Mouse (Mus musculus) thymus, adult 18-20 months (tissue): ENCODE measurements at regions not wholly inside any gene's neighbourhood (a gene's known extent, or its start where the extent isn't known, plus 50 kb on each side); places are given as distances from the start of the nearest gene placed in this dataset.

Source experiments
- DNase-seq, 2 experiments: peaks; one replicate each; pipeline ENCODE4 v3.0.0; 2022; ENCODE audit warnings: mixed read lengths in 2 of 2

DNA sequence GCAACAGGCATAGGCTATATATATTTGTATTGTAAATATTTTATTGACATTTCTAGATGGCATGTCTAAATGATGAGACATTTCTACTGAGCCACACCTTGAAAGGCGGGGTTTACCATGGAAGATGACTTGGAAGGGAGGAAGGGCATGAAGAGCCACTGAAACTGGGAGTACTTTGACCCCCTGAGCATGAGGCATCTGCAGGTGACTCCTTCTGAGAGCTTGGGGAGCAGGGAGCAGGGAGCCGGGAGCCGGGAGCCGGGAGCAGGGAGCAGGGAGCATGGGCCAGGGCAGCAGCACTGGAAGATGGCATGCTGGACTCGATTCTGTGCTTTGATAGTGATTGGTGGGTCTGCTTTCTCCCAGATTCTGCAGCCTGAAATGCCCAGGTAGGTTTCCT, 253.5 kb upstream of the Nr5a2 start:
- DNase-seq: no peak

DNA sequence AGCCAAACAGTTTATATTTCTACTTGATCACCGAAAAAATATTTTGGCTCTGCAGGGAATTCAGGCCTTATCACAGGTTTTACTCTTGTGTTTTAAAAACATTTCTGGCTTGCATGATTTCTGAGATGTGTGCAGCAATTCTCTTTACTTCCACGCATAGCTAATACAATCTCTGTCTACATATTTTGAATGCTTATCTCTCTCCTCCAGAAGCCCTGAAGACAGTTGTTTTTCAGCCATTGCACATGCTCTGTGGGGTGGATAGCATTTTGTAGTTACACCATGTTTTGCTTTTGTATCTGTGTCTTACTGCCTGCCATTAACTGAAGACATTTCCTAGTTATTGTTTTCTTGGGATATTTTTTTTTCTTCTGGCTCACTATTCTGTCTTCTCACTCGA, 252.6 kb upstream of the Nr5a2 start:
- DNase-seq: no peak

DNA sequence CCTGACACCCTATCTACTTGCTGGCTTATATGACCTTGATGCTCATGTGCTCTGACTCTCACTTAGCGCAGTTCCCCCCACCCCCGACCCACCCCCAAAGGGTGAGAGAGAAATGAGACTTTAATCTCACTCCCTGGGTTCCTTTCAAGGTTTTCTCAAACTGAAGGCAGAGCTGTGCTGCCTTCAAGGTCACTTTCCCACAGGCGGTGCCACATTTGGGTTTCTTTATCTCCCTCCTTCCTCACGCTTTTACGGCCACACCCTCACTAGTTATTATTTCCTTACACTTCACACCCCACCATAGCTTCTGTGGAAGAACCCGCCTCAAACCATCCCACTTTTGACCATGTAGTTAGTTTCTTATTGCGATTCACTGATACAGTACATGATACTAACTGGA, 244.1 kb upstream of the Nr5a2 start:
- DNase-seq: no peak

DNA sequence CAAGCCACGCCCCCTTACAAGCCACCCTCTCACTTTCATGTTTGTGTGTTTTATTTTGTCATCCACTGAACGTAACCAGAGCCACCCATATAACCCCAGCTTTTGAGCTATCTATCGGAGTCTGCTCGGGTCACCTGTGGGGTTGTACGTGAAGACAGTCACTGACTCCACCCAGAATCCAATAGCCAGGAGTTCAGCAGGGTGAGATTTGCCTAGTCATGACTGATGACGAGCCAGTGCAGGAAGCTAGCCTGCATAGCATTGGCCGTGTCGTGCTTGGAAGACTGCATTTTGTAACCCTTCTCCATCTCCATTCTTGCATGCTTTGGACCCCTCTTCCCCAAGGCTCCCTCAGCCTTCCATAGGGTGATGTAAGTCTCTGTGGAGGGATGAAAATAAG, 243.3 kb upstream of the Nr5a2 start:
- DNase-seq: no peak

DNA sequence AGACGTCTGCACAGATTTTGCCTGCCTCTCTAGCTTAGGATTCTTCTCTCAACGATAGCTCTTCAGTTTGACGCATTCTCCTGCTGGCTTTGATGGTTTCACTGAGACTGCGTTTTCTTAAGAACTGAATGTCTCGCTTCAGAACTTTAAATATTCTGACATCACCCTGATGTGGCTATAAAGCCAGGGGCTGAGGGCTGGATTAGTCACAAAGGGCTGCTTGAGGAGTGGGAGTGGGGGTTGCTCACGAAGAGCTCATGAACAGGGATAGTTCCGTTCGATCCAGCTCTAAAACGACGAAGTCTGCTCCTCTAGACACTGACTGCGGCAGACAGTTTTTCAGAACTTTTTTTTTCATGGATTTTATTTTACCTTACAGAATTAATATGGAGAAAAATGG, 240.7 kb upstream of the Nr5a2 start:
- DNase-seq: no peak

DNA sequence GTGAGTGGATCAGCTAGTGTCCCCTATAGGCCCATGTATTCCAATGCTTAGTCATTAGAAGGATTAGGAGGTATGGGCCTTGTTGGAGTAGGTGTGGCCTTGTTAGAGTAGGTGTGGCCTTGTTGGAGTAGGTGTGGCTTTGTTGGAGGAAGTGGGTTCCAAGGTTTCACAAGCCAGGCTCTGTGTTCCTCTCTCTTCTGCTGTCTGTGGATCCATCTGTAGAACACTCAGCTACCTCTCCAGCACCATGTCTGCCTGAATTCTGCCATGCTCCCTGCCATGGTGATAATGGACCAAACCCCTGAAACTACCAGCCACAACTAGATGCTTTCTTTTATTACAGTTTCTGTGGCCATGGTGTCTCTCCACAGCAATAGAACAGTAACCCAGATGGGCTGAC, 235.7 kb upstream of the Nr5a2 start:
- DNase-seq: no peak

DNA sequence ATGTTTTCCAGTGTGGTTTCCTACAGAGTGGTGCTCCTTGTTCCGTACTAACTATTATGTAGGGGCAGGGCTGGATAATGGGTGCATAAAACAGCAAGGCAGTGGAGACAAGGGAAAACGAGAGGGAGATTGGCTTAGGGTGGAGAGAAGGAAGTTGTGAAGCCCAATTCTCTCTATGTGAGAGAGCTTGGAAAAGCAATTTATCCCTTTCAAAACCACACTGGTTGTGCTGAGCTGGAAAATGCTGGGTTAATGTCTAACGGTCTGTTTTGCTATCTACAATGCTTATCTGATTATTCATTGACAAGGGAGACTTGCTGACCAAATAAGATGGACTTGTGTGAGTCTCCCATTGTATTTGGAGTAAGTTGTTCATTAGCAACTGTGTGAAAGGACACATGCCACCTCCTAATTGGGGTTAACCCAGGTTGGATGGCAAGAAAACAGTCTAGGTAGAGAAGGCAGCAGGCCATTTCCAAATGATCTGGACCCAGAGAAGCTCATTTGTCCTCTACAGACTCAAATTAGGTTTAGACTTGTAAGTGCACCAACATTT, 234.9 kb upstream of the Nr5a2 start:
- no peak for DNase-seq

DNA sequence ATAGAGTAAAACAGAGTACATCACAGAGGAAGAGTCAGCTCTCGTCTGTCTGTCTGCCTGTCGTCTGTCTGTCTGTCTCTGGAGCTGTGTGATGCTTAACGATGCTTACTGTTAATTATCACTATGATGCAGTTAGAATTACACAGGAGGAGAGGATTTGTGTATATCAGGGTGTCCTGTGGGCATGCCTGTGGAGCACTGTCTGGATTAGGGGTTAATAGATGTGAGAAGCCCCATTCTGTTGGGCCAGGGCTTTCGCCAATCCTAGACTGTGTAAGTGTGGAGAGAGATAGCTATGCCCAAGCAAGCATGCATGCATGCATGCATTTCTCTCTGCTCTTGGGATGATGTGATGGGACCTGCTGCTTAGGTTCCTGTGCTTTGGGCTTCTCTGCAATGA, 218.0 kb upstream of the Nr5a2 start:
- no peak for DNase-seq

DNA sequence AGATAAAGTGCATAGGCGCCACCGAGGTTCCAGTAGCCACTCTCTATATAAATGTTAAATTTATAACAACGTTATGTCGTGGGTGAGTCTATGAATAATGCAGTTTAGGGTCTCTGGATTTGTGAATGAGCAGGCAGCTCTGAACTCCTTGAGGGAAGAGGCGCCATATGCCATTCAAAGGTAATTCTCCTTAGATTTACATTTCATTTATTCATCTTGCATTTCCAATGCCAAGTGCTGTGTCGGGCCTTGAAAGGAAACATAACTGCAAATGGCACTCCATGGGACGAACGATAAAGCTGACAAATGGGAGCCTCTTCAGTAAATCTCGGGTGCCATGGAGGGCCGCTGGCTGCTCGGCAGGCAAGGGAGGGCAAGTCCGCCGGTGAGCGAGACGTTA, 216.4 kb upstream of the Nr5a2 start:
- DNase-seq: no peak

DNA sequence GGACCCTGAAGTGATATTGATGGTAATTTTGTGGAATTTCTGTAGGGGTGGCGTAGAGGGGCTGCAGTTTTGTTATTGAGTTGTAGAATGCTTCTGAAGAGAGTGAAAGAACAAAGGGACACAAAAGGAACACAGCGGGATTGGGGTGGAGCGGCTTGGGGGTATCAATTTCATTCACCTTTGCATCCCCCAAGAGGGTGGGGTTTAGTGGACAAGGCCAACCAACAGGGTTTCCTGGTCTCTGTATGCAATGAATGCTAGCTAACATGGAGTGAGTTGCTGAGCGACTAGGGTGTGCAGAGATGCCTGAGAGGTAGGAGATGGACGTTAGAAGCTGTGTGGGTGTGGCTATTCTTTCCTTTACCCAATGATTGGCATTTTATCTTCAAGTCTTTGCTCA, 213.8 kb upstream of the Nr5a2 start:
- DNase-seq: no peak

DNA sequence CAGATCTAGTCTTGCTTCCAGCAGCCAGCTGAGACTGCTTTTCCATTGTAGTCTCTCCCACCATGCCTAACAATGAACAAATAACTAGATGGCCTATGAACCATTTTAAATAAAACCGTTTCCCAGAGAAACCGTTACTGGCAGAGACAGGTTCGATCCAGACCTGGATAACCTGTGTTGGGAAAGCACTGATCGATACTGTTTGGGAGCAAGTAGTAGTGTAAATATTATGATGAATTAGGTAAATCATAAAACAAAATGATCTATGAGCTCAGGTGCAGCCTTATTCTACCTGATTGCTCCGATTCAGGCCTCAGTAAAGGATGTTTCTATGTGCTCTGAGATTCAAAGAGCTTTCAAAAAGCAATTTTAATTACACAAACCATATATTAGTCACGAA, 211.9 kb upstream of the Nr5a2 start:
- DNase-seq: no peak

DNA sequence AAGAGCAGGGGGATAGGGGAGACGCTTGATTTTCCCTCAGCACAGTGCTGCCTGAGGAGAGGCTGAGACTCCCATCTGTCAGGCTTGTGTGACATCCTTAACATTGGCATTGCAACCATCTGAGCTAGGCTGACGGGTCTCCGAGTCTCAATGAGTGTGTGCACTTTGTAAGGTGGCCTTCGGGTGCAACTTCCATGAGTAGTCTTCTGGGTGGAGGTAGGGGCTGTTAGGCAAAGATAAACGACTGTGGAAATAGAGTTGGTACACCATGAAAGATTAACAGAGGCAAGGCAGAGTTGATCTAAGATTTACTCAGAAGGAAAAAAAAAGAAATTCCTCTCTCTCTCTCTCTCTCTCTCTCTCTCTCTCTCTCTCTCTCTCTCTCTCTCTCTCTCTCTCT, 211.2 kb upstream of the Nr5a2 start:
- no peak for DNase-seq

DNA sequence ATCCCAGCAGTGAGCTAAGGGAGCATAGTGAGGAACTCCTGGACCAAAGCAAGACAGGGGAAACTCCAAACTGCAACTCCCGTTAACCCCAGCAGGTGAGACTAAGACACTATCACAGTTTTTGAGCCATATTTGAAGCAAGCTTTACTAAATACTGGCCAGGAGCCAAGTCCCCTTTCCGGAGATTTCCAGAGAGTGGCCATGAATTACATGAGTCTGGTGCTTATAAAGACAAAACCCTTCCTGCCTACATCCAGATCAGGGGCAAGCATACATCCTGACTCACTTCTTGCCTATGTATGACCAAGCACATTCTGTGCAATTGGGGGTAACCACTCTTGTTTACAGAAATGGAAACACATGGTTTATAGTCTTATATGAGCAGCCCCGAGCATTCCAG, 187.6 kb upstream of the Nr5a2 start:
- DNase-seq: no peak

DNA sequence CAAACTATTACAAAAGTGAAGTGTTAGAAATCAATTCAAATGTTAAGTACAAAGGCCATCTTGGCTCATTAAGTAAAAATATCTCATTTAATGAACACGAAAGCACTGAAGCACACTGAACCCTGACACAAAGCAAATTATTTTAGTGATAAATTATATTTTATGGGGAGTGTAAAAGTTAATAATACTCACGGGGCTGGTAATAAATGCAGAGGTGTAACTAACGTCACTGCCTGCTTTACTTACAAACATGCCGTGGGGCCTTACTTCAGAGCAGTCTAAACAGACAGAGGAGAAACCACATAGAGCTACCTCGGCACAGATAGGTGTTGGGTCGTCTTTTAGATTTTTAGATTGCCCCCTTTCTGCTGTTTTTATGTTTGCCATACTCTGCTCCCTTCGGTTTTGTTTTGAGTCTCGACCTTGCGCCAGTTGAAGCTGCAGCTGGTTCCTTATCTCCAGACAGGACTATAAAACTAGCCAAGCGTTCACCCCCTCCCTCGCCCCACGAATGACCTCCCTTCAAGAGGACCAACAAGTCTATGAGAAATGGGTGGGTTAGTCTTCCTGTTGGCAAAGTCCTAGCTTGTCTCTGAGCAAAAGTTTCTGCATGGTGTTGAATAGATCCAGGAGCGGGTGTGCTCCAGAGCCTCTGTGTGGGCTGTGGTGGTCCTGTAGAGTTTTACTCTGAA, 181.8 kb upstream of the Nr5a2 start:
- no peak for DNase-seq

DNA sequence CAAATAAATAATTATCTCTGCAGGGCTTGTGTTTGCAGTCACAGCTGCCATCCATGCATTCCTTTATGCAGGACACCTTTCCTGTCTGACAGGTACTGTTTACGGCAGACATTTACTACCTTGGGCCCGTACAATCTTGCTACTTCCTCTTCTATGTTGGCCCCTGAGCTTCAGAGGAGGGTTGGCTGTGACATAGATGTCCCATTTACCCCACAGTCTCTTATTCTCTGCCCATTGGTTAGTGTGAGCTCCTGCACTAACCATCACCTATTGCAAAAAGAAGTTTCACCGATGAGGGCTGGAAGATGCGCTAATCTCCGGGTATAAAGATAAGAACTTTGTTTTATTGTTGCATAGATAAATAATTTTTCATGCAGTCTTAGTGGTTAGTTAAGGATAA, 181.1 kb upstream of the Nr5a2 start:
- DNase-seq: no peak

DNA sequence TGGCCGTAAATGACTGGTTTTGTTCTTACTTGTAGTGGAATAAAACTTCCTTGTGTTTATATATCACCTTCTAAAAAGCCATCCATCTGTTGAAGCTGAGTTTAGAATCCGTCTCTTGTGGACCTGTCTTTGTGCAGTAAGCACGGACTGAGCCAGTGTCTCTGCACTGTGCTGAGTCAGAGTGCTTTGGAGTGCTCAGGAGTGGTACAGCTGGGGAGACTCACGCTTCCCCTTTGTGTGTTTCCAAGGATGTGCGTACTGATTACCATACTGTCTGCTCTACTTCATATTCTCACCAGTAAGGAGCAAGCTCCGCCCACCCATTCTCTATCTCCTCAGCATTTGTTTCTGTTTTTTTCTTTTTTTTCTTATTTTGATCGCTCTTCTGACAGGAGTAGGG, 175.9 kb upstream of the Nr5a2 start:
- no peak for DNase-seq

DNA sequence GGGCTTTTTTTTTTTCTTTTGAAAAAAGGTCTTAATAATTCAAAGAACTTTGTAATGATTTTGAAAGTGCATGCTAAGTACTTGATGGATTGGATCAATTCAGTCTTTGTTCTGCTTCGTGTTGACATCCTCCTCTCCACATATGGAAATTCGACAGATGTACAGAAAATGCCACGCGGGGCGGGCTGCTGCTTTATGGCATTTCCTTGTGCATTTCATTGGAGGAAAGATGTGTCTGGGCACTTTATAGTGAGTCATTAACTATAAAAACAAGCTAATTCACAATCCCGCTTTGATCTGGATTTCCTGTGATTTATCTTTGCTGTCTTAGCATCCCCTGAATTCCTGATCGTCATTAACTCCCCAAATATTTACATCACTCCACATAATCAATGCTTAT, 173.5 kb upstream of the Nr5a2 start:
- no peak for DNase-seq

DNA sequence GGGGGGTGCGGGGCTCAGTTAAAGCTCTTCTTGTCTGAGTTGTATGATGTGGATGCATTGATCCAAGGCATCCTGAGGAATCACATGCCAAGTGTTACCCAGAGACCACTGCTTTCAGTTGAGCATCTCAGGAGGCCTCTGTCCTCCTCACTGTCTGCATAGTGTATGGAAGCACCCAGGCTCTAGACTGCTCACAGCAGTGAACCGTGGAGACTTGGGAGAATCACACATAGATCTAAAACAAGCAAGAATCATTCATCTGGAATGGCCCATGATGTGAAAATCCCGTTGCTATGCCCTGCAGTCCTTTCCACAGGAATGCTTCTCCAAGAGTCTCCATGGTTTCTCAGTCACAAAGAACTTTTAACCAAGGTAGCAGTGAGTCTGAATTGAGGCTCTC, 170.0 kb upstream of the Nr5a2 start:
- no peak for DNase-seq

DNA sequence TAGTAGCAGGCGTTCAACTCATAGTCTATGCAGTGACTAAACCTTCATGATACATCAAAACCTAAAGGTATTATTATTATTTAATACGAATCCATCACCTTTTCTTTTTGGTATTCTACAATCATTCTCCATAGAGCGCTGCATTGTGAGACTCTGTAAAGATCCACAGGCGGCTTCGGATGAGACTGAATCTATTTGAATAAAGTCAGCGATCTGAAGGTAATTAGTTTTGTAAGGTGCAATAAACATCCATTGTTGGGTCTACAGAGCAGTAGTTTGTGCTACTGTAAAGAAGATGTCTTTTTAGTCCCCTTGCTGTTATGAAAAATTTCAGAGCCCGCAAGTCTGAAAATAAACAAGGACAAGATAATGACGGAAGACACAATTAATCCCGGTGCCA, 168.9 kb upstream of the Nr5a2 start:
- no peak for DNase-seq

DNA sequence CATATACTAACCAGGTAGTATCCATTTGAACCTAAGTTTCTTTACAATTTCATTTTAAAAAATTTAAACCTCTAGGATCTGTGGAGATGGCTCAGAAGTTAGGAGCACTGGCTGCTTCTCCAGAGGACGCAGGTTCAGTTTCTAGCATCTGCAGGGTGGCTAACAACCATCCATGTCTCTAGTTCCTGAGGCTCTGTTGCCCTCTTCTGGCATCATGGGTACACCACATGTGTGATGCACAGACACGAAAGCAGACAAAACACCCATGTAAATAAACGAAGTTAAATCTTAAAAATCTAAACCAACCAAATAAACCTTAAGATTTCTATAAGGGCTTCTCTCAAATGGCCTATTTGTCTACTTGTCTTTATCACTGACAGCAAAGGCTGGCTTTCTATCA, 157.6 kb upstream of the Nr5a2 start:
- no peak for DNase-seq

DNA sequence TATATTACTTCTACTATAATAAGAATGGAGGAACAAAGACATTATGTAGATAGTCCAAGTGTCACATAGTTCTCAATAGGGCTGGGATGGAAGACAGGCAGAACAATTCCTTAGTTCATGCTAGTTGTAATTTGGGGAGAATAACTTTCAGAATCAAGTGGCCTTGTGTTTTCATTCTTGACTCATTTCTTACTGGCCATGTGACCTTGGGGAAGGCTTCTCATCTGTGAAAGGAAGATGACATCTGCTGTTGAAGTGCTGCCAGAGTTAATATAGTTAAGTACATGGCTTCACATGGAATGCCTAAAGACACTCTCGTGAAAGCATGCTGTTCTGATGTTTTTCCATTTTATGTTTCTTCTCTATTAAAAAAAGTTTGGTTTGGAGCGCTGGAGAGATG, 146.2 kb upstream of the Nr5a2 start:
- DNase-seq: no peak

DNA sequence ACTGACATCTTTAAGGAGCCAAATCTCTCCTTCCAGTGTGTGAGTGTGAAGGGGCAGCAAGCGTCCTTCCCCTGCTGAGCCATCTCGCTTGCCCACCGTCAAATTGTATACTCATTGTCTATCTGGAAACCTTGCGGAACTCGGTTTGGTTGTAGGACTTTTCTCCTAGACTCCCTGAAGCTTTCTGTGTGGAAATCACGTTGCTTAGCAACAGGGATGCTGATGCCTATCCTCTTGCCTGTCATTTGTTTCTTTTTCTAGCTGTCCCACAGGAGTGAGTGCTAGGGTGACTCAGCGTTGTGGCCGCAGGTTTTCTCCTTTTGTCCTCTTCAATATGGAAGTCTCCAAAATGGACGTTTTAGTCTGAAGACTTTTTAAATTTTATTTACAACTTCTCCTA, 131.5 kb upstream of the Nr5a2 start:
- DNase-seq: no peak

DNA sequence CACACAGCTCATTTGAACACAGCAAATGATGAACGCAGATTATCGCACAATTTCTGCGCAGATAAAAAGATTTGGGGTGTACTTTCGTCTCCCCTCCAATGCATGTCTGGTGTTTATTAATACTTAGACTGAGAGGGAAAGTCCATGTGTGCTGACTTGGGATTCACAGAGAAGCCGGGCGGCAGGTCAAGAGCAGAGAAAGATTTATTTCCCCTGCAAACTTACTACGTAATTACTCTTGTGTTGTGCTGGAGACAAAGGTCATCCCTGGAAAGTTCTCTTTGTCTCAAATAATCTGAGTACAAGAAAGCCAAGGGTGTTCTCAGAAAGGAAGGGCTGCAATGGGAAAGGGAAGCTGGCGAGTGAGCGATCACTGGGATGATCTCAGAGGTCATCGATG, 127.9 kb upstream of the Nr5a2 start:
- no peak for DNase-seq

DNA sequence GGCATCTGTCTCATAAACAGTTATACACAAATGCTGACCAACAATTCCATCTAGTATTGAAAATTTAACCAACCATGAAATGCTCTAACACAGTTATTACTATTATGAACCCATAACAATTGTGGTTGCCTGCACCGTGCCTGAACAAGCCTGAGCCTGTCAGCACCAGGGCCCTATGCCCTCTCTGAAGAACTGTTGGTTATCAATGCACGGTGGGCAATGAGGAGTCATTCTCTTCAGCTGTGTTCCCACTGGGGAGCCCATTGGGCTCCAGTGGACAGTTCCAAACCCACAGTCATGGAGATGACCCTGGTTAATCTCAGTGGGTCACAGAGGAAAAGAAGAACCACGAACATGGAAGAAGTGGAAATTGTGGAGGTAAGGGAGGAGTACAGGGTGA, 126.5 kb upstream of the Nr5a2 start:
- DNase-seq: no peak

DNA sequence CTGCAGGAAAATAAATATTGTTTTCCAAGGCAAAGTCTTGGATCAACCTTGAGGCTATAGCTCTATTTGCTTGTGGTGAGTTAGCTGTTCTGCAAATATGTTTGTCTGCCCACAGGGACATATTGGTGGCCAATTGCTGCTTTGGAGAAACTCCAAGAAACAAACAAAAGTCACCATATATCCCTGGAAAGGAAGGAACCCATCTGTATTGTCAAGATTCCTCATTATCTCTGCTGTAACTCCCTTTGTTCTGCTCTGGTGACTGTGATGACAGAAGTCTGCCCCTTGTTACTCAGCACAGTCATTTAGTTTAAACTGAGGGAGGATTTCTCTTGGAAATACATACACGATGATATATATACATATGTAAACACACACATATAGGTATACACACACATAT, 123.3 kb upstream of the Nr5a2 start:
- DNase-seq: no peak
